Mouse (Mus musculus): ENCODE measurements around the gene Kmt5a. TPM values are rescaled to one million over a fixed set of nuclear protein-coding genes. Genes with fewer than 3 reads are reported as not detected.

The Kmt5a gene
- polyA plus RNA-seq, 1 experiment from 2014 or later: 105 TPM

DNA sequence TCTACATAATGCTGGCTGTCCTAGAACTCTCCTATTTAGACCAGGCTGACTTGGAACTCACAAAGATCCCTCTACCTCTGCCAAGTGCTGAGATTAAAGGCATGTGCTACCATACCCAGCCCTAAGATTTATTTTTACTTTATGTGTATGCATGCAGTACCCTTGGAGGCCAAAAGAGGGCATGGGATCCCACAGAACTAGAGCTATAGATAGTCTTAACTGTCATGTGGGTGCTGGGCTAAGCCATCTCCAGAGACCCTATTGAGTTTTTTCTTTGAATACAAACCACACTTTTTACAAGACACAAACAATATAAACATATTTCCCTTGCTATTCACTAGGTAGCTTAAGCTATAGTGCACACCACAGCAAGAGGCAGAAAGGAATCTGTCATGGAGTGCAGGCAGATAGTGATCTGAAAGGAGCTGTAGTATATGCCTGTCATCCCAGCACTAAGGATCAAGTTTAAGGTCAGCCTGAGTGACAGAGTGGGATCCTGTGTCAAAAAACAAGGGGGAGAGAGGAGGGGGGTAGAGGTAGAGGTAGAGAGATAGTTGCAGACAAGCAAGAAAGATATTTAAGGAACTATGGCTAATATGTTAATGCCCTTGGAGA, 7.2 kb upstream of the Kmt5a start:
- no peaks in the 10 kb centered on the region for H3K4me1 ChIP-seq (replicated peaks)
- no peaks in the 10 kb centered on the region for H3K9me3 ChIP-seq
- no peak overlapping the region for H3K9ac ChIP-seq
- H3K36me3 ChIP-seq: no peaks in the 10 kb centered on the region
- H3K27ac ChIP-seq: no peak overlapping the region
- no peak overlapping the region for H3K4me3 ChIP-seq (replicated peaks)
- H3K4me2 ChIP-seq (replicated peaks): no peak overlapping the region
- ATAC-seq: peak; percentile 68
- H3K27me3 ChIP-seq (replicated peaks): no peaks in the 10 kb centered on the region

DNA sequence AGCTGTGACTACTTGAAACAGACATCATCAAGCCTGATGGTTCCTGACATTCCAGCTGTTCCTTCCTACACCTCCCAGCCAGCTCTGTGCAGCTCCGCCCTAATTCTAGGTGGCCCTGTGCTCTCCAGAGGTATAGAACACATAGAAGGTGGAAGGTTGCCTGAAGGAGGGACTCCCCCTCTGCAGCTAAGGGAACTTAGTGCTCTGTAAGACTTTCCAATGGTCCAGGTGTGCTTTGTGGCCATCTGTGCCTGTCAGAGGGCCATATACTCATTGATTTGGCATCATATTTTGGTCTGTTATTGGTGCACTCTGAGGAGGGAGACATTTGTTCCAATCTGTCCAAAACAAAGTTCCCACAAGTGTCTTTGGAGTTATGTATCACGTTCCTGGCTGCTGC, 6.7 kb upstream of the Kmt5a start:
- Histone ChIP-seq H3K4me3 (replicated peaks) (no peak overlapping the region), H3K4me2 (replicated peaks) (no peak overlapping the region), H3K27ac (no peak overlapping the region), H3K4me1 (replicated peaks) (no peaks in the 10 kb centered on the region), H3K27me3 (replicated peaks) (no peaks in the 10 kb centered on the region), H3K36me3 (no peaks in the 10 kb centered on the region), H3K9me3 (no peaks in the 10 kb centered on the region), H3K9ac (no peak overlapping the region)
- WGBS: 78% methylated on average over 2 of the region's 2 CpGs
- peak; percentile 35; the same call in 1 of the 2 replicates for ATAC-seq

DNA sequence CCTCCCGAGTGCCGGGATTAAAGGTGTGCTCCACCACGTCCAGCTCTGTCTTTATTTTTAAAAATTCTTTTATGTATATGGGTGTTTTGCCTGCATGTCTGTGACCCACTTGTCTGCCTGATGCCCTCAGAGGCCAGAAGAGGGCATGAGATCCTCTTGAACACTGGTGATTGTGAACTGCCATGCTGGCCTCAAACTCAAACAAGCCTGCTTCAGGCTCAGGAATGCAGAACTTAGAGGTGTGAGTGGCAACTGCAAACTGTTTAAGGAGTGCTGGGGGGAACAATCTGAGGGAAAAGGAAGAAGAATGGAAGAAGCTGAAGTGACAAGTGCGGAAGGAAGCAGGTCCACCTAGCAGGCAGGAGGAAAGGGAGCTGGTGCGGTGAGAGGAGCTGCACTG, 1.5 kb upstream of the Kmt5a start:
- no peaks in the 10 kb centered on the region for H3K9me3 ChIP-seq
- H3K4me2 ChIP-seq (replicated peaks): no peak overlapping the region
- H3K27me3 ChIP-seq (replicated peaks): no peaks in the 10 kb centered on the region
- 86% methylated on average over 5 of the region's 5 CpGs for WGBS
- peak overlapping the region; percentile 17; the same call in 1 of the 2 replicates for H3K27ac ChIP-seq
- no peak overlapping the region for H3K9ac ChIP-seq
- no peak for ATAC-seq
- H3K4me3 ChIP-seq (replicated peaks): no peak overlapping the region
- H3K36me3 ChIP-seq: no peaks in the 10 kb centered on the region
- H3K4me1 ChIP-seq (replicated peaks): no peaks in the 10 kb centered on the region; the same call in 1 of the 2 replicates

DNA sequence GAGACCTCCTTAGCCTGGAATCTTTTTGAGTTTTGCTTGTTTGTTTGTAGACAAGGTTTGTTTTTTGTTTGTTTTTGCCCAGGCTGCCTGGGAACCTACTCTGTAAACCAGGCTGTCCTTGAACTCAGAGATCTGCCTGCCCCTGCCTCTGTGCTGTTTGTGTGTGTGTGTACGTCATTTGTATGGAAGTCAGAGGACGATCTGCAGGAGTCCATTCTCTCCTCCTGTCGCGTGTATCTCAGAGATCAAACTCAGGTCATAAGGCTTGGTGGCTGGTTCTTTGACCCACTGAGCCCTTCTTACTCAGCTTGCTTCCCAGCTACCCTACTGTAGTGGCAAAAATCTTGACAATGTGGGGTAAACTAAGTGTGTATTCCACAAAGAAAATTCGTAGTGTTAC, 984 bp upstream of the Kmt5a start:
- Histone ChIP-seq H3K4me1 (replicated peaks) (no peaks in the 10 kb centered on the region; the same call in 1 of the 2 replicates), H3K9me3 (no peaks in the 10 kb centered on the region), H3K36me3 (no peaks in the 10 kb centered on the region), H3K9ac (no peak overlapping the region), H3K27ac (0 out of 2 replicates have a peak overlapping the region, but pooled peaks have one; percentile 41), H3K4me2 (replicated peaks) (peak overlapping the region; percentile 95), H3K4me3 (replicated peaks) (no peak overlapping the region), H3K27me3 (replicated peaks) (no peaks in the 10 kb centered on the region)
- WGBS: 56% methylated on average over 5 of the region's 5 CpGs
- no peak for ATAC-seq

DNA sequence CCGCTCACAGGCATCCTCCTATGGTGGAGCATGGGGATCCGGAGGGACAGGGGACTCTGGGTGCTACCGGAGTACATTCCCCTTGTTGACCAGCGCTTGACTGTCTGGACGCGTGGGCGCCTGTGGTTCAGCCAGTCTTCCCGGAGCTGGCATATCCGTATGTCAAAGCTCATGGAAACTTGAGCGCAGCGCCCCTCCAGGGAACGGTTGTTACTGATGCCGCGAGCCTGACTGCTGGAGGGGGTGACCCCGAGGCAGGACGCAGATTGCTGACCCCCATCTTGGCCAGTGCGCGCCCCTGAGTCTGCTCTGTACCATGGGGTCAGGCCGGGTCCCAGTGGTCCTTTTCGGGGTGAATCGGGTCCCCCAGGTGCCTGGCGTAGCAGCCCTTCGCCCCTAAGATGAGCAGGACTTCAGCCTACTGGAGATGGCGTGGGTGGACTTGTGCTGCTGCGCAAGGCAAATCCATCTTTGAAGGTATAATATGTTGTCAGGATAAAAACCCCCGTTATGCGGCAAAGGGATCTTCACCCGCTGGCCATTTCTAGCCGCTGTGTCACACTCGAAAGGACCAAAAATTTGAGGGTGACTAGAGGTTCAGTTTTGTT, 468 bp downstream of the Kmt5a start:
- ATAC-seq: peak; percentile 59; the same call in 1 of the 2 replicates

DNA sequence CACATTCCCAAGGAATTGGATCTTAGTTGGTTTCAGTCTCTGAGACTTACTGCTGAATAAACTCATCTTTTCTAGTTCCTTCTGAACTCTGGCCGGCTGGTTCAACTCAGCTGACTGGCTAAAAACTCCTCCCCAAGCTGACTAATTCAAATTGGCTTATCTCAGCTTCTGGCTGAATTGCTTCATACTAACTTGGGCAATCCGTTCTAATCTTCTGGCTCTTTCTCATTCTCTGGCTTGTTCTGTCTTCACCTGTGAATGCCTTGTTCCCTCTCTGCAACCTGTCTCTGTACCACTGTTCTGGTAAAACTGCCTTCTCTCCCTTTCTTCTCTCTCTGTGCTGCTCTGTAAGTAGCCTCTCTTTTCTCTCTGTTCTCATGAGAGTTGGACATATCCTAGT, 2.9 kb downstream of the Kmt5a start:
- Histone ChIP-seq H3K9me3 (no peaks in the 10 kb centered on the region), H3K4me3 (replicated peaks) (no peak overlapping the region), H3K4me2 (replicated peaks) (no peak overlapping the region), H3K27ac (no peak overlapping the region), H3K27me3 (replicated peaks) (no peaks in the 10 kb centered on the region), H3K9ac (no peak overlapping the region), H3K36me3 (0 out of 2 replicates have a peak, but pooled peaks cover 5% of the 10 kb centered on the region), H3K4me1 (replicated peaks) (peaks cover 22% of the 10 kb centered on the region)
- ATAC-seq: no peak
- WGBS: 73% methylated on average over 2 of the region's 2 CpGs

More for the DNA sequence above, 468 bp downstream of the Kmt5a start:
- peak overlapping the region; percentile 95 for H3K4me2 ChIP-seq (replicated peaks)
- H3K27ac ChIP-seq: peak overlapping the region; percentile 87
- no peaks in the 10 kb centered on the region for H3K36me3 ChIP-seq
- WGBS: under 1% methylated on average over 30 of the region's 30 CpGs
- H3K4me1 ChIP-seq (replicated peaks): peaks cover 8% of the 10 kb centered on the region
- H3K27me3 ChIP-seq (replicated peaks): no peaks in the 10 kb centered on the region
- H3K9me3 ChIP-seq: no peaks in the 10 kb centered on the region
- H3K4me3 ChIP-seq (replicated peaks): peak overlapping the region; percentile 61
- H3K9ac ChIP-seq: peak overlapping the region; percentile 68

DNA sequence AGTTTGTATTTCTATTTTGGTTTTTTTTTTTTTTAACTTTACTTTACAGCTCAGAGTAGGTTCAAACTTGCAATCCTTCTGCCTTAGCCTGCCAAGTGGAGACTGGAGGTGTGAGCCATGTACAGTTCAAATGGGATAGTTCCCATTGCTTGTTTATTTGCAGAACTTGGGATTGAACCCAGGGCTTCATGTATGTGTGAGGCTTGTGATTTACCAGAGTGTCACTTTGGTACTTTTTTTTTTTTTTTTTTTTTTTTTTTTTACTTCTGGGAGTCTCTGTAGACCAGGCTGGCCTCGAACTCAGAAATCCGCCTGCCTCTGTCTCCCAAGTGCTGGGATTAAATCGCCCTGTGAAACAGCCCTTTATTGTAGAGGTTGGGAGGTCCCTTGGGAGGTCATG, 4.5 kb downstream of the Kmt5a start:
- no peaks in the 10 kb centered on the region for H3K9me3 ChIP-seq
- ATAC-seq: no peak
- H3K4me3 ChIP-seq (replicated peaks): 0 out of 2 replicates have a peak overlapping the region, but pooled peaks have one; percentile 85
- H3K4me2 ChIP-seq (replicated peaks): 0 out of 2 replicates have a peak overlapping the region, but pooled peaks have one; percentile 93
- H3K27ac ChIP-seq: peak overlapping the region; percentile 90; the same call in 1 of the 2 replicates
- no peak overlapping the region for H3K9ac ChIP-seq
- peaks cover 15% of the 10 kb centered on the region for H3K36me3 ChIP-seq
- no peaks in the 10 kb centered on the region for H3K27me3 ChIP-seq (replicated peaks)
- peaks cover 28% of the 10 kb centered on the region for H3K4me1 ChIP-seq (replicated peaks)
- 64% methylated on average over 3 of the region's 3 CpGs for WGBS

DNA sequence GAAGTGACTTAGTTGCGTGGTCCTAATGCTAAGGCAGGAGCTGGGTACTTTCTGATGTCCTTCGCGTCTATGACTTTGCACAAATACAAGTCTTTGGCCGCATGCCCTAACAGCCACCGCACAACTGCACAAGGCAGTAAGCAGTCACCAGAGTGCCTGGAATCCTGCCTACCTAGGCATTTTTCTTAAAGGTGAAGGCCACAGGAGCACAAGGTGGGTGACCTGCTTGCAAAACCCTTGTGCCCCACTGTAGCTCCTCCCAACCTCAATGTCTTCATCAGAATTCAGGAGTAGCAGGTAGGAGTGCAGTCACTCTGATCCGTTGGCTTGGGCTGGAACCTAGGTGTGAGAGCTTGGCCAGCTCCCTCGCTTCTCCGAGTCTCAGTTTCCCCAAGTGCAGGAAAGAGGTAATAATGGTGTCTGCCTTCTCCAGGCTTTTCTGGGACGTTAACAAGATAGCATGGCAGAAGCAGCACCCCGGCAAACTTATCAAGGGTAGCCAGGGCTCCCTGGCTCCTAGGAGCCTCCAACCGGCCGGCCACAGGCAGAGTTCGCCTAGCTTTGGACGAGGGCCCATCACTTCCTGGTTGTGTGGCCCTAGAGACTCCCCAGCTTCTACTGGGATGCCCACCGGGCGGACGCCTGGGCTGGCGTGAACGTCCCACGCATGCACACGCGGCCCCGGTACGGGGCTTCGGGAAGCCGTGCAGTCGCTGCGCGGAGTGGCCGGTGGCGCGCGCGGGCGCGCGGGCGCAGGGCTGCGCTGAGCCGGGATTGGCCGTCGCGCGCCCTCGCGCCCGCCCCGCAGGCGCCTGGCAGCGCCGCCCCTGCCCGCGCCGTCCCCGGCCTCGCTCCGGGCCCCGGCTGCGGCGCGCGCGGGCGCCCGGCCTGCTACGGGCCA, 5.2 kb downstream of the Kmt5a start:
- WGBS: 3% methylated on average over 64 of the region's 66 CpGs
- peak overlapping the region; percentile 93 for H3K27ac ChIP-seq
- peak; percentile 86 for ATAC-seq
- H3K9me3 ChIP-seq: no peaks in the 10 kb centered on the region
- H3K36me3 ChIP-seq: peaks cover 21% of the 10 kb centered on the region
- peak overlapping the region; percentile 82 for H3K9ac ChIP-seq
- peaks cover 33% of the 10 kb centered on the region for H3K4me1 ChIP-seq (replicated peaks)
- H3K4me2 ChIP-seq (replicated peaks): peak overlapping the region; percentile 93
- no peaks in the 10 kb centered on the region for H3K27me3 ChIP-seq (replicated peaks)
- peak overlapping the region; percentile 85 for H3K4me3 ChIP-seq (replicated peaks)

DNA sequence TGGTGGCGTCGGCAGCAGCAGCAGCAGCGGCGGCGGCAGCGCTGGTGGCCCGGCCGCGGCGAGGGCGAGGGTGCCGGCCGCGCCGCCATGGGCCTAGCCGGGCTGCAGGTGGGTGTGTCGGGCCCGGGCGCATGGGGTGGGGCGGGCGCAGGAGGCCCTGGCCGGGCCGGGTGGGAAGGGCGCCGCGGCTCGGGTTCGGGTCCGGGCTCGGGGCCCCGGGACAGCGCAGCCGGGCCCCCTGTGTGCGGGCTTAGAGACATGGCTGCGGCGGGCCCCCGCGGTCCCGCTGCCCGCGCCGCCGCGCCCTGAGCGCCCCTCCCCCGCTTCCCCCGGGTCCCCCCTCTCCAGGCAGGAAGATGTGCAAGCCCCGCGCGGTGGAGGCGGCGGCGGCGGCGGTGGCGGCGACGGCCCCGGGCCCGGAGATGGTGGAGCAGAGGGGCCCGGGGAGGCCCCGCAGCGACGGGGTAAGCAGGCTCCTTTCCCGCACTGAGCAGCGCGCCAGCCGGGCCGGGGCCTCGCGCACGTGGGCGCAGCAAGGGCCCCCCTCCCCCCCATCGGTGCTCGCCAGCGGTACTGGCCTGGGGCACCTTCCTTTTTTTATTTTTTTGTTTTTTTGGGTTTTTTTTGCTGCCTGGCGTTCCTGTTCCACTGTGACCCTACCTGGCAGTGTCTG, 6.0 kb downstream of the Kmt5a start:
- ATAC-seq: peak; percentile 72
- Histone ChIP-seq H3K4me2 (replicated peaks) (peak overlapping the region; percentile 93), H3K27me3 (replicated peaks) (no peaks in the 10 kb centered on the region), H3K4me3 (replicated peaks) (peak overlapping the region; percentile 85), H3K4me1 (replicated peaks) (peaks cover 37% of the 10 kb centered on the region), H3K9me3 (no peaks in the 10 kb centered on the region), H3K27ac (peak overlapping the region; percentile 93), H3K9ac (peak overlapping the region; percentile 82), H3K36me3 (peaks cover 26% of the 10 kb centered on the region)
- under 1% methylated on average over 38 of the region's 77 CpGs for WGBS

DNA sequence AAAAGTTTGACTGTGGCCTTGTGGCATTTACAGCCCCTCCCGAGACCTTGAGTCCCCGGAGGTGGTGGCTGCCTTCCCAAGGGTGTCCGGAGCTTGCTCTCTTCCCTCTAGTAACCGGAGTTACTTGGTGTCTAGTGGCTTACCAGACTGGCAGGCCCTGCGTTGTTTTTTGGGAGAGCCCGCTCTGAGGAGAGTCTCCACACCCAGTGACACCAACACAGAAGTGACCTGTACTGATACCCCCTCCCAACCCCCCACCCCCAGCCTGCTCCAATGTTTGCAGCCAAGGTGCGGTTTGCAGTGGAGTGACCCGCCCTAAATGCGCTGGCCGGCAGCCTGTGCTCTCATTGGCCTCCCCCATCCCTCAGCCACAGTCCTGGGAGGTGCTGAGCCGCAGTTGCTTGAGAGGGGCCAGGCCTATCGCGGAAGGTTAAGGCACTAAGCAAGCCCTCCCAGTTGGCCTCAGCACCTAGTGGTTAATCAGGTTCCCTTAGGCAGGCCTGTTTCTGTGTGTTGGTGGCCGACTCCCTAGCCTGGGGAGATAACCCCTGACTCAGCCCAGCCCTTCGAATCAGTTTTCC, 6.7 kb downstream of the Kmt5a start:
- Histone ChIP-seq H3K9me3 (no peaks in the 10 kb centered on the region), H3K4me3 (replicated peaks) (peak overlapping the region; percentile 85), H3K9ac (peak overlapping the region; percentile 82), H3K36me3 (peaks cover 26% of the 10 kb centered on the region), H3K27me3 (replicated peaks) (no peaks in the 10 kb centered on the region), H3K4me2 (replicated peaks) (peak overlapping the region; percentile 93), H3K4me1 (replicated peaks) (peaks cover 37% of the 10 kb centered on the region), H3K27ac (peak overlapping the region; percentile 93)
- WGBS: 2% methylated on average over 15 of the region's 15 CpGs
- peak; percentile 79 for ATAC-seq

DNA sequence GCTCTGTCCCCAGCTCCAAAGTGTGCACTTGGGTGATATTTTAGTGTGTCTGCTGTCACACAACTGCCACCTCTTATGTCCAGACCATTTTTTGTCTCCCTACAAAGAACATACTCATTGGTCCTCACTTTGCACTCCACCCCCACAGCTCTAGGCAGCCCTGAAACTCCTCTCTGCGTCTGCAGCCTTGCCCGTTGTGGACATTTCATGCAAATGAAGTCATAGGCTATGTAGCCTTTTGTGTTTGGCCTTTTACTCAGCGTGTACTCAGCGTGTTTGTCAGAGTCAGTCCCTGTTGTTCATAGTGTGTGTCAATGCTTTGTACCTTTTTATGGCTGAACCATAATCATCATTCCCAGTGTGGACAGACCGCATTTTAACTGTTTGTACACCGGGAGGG, 9.8 kb downstream of the Kmt5a start:
- peak overlapping the region; percentile 45 for H3K4me2 ChIP-seq (replicated peaks)
- H3K4me3 ChIP-seq (replicated peaks): peak overlapping the region; percentile 11; the same call in 1 of the 2 replicates
- H3K27ac ChIP-seq: peak overlapping the region; percentile 34; the same call in 1 of the 2 replicates
- H3K4me1 ChIP-seq (replicated peaks): peaks cover 39% of the 10 kb centered on the region
- peaks cover 50% of the 10 kb centered on the region for H3K36me3 ChIP-seq
- no peaks in the 10 kb centered on the region for H3K27me3 ChIP-seq (replicated peaks)
- 52% methylated on average over 6 of the region's 6 CpGs for WGBS
- H3K9me3 ChIP-seq: no peaks in the 10 kb centered on the region
- peak overlapping the region; percentile 8; the same call in 1 of the 2 replicates for H3K9ac ChIP-seq
- no peak for ATAC-seq
